Mouse (Mus musculus) adrenal gland, adult 2 months (tissue): Measurements from ENCODE around the gene Bnip2. TPM values are rescaled to one million over a fixed set of nuclear protein-coding genes. Genes with fewer than 3 reads are reported as not detected.

Experiments
- DNase-seq: peaks from one replicate; pipeline ENCODE4 v3.0.0; 2021
- polyA plus RNA-seq: library from polyadenylated mRNA; depleted of rRNA; stranded (reverse); fragments of >200 nt; gene quantifications from 2 replicates; pipeline ENCODE4 v1.2.3, GENCODE M21; 2012; rRNA removed
- total RNA-seq, 2 experiments: library from RNA; stranded (reverse); gene quantifications; 2 replicates each; pipeline ENCODE4 v1.2.3; 2021

Gene Bnip2
- total and polyA plus RNA-seq, 3 experiments = 17.1 to 109 (median 91.1) TPM

DNA sequence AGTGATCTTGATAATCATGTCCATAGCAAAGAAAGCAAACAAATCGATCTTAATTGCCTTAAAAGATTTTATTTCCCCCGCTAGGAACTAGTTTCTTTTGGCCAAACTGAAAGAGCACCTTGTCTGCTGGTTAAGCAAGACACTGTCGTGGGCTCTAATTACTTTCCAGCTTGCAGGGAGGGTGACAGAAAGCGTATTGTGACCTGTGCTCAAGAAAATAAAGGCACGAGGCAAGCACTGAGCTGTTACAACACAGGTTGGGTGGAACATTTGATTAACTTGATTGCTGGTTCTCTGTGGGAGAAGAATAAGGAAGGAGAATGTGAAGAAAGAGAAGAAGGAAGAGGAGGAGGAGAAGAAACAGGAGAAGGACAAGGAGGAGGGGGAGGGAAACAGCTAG, 59.0 kb downstream of the Bnip2 start:
- no peak for DNase-seq

- peak; percentile 41 for DNase-seq
Observed at GRCm38 (mm10) chr9:70048751-70049415, 59.6 kb downstream of the Bnip2 start.

GRCm38 (mm10) chr9:70049416-70049783, 60.1 kb downstream of the Bnip2 start:
- no peak for DNase-seq

GRCm38 (mm10) chr9:70049839-70050238, 60.6 kb downstream of the Bnip2 start:
- no peak for DNase-seq

DNA sequence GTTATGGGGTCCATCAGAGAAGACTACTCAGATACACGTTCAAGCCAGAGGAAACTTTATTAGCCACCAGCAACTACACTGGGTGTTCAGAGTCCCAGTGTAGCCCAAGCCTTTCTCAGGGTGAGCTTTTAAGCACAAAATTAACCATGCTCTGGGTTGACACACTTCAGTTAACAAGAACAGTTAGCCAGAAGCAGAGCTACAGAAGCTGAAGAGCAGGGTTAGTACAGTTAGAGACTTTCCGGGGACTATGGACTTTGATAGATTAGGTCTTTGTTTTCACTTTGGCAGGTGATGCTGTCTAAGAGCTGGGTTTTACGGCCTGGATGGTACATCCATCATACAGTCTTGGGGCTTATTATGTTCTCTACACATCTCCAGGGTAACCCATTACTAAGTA, 63.5 kb downstream of the Bnip2 start:
- DNase-seq = no peak

DNA sequence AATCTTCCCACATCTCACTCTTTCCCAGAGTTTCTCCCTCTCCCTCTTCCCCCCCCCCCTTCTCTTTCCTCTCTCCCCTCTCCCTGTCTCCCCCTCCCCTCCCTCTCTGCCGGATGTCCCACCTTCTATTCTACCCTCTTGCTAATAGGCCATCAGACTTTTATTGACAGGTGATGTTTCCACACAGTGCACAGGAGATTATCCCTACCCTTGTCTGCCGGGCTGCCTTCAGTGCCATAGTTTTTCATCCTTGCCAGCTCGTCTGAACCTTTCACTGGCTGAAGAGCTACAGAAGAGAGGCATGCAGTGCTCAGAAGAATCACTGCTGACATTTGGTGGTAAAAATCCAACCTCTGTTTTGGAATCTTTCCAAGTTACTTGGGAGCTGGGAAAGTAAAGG, 64.1 kb downstream of the Bnip2 start:
- DNase-seq = no peak

Other genes with a start within 250 kb of the Bnip2 start
- not detected for gene Foxb1, start 228.5 kb upstream of the Bnip2 start, total RNA-seq
- gene Foxb1, start 228.5 kb upstream of the Bnip2 start, polyA plus RNA-seq = not detected in 2 replicates
- 10 to 100 TPM; 63.1 to 70.9 TPM for gene Gtf2a2, start 23.1 kb downstream of the Bnip2 start, total RNA-seq
- gene Gtf2a2, start 23.1 kb downstream of the Bnip2 start, polyA plus RNA-seq = 11.8 and 16.3 TPM in 2 replicates
- under 1 TPM in 1 of 2 experiments, not detected in 1; 0.07 TPM for gene Gcnt3, start 48.6 kb downstream of the Bnip2 start, total RNA-seq
- not detected in 2 replicates for gene Gcnt3, start 48.6 kb downstream of the Bnip2 start, polyA plus RNA-seq
- gene Fam81a, start 153.1 kb downstream of the Bnip2 start, total RNA-seq = 1 to 10 TPM; 2.0 to 4.3 TPM
- 0.30 and 0.48 TPM in 2 replicates for gene Fam81a, start 153.1 kb downstream of the Bnip2 start, polyA plus RNA-seq
- 10 to 100 TPM; 23.4 to 29.3 TPM for gene Myo1e, start 217.9 kb downstream of the Bnip2 start, total RNA-seq
- 3.1 and 4.2 TPM in 2 replicates for gene Myo1e, start 217.9 kb downstream of the Bnip2 start, polyA plus RNA-seq